Mouse (Mus musculus) hindbrain, postnatal 0 days (tissue): ENCODE data around the gene Sft2d1. TPM values are rescaled to one million over a fixed set of nuclear protein-coding genes. Genes with fewer than 3 reads are reported as not detected.
A peak's percentile ranks its signal among the peaks of the same experiment; 100 is the strongest.

Experiments
- ATAC-seq: fragments of 200-750 bp; cut with Nextera tagmentation; 2 replicates; pipeline ENCODE4 v1.8.0; 2017; ENCODE audit warnings: mild to moderate bottlenecking, moderate TSS enrichment, moderate library complexity
- DNase-seq: peaks from one replicate; pipeline ENCODE4 v3.0.0-alpha.2; 2015; ENCODE audit warnings: low spot score
- H3K27ac ChIP-seq: fragments of 300-500 bp; sonication (generic); 2 replicates; pipeline ENCODE4 v1.5.1; 2014; ENCODE audit warnings: mild to moderate bottlenecking
- H3K27me3 ChIP-seq: fragments of 300-500 bp; sonication (generic); 2 replicates; pipeline ENCODE4 v1.6.1; 2014; ENCODE audit warnings: low read length, mixed read lengths; ENCODE audit not compliant: insufficient read depth
- H3K36me3 ChIP-seq: fragments of 300-500 bp; sonication (generic); 2 replicates; pipeline ENCODE4 v1.6.1; 2014; ENCODE audit warnings: low read length, mixed read lengths; ENCODE audit not compliant: insufficient read depth
- H3K4me1 ChIP-seq: fragments of 300-500 bp; sonication (generic); 2 replicates; pipeline ENCODE4 v1.6.1; 2014; ENCODE audit warnings: antibody characterized with exemption, low read length, mixed read lengths; ENCODE audit not compliant: insufficient read depth
- H3K4me2 ChIP-seq: fragments of 300-500 bp; sonication (generic); 2 replicates; pipeline ENCODE4 v1.6.1; 2014; ENCODE audit warnings: low read depth, mild to moderate bottlenecking, low read length, moderate library complexity, mixed read lengths
- H3K4me3 ChIP-seq: fragments of 300-500 bp; sonication (generic); 2 replicates; pipeline ENCODE4 v1.5.1; 2014; ENCODE audit warnings: low read length
- H3K9ac ChIP-seq: fragments of 300-500 bp; sonication (generic); replicated peaks from 2 replicates; pipeline ENCODE4 v1.6.1; 2014; ENCODE audit warnings: mild to moderate bottlenecking, low read length, moderate library complexity, mixed read lengths
- H3K9me3 ChIP-seq: fragments of 300-500 bp; sonication (generic); 2 replicates; pipeline ENCODE4 v1.6.1; 2016; ENCODE audit warnings: low read length, mixed read lengths
- CTCF ChIP-seq: IDR thresholded peaks from 2 replicates; pipeline ENCODE4 v1.5.1; 2016; ENCODE audit warnings: antibody characterized with exemption, control low read depth, low read depth
- WGBS: fragments of 180-500 bp; shearing (Covaris S2); extraction: QIAGEN DNeasy Blood & Tissue Kit; methylation state at CpG from one replicate; pipeline ENCODE4 v1.1.7; 2014; 5-methylcytosine and 5-hydroxymethylcytosine counted together
- polyA plus RNA-seq: library from polyadenylated mRNA; unstranded; fragments of >200 nt; fragmentation: Nextera tagmentation; extraction: Ambion mirVana; gene quantifications from 2 replicates; pipeline ENCODE4 v1.2.1, GENCODE M21; 2015
- total RNA-seq: library from RNA; depleted of rRNA; stranded (reverse); fragments of >200 nt; gene quantifications from 2 replicates; pipeline ENCODE4 v1.2.3, GENCODE M21; 2014; rRNA removed

Gene Sft2d1
- total and polyA plus RNA-seq, 2 experiments from 2014 or later, result 98.7 to 171 TPM

DNA sequence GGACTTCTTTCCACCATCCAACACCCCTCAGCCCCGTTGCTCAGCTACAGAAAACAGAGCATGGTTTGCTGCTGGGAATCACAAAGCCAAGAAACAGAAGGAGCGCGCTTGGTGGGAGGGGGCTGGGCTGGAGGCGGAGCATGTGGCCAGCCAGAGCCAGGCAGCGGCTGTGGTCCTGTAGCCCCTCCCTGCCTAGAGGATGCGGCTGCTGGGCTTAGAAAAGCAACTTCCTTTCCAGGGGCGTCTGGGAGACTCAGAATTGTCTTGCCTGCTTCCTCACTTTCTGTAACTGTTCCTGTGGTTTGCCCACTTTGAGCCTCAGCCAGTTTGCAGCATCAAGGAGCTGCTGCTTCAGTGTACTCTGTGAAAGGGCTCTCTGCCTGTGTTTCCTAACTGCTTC, 60.9 kb downstream of the Sft2d1 start:
- 0% methylated on average over 7 of the region's 7 CpGs for WGBS
- H3K4me1 ChIP-seq, result peaks cover 35% of the 10 kb centered on the region

GRCm38 (mm10) chr17:8372286-8373046, 61.6 kb downstream of the Sft2d1 start:
- peak overlapping the region; percentile 29 for H3K4me3 ChIP-seq
- ATAC-seq, result 0 out of 2 replicates have a peak, but pooled peaks have one; percentile 3
- H3K9me3 ChIP-seq, result no peaks in the 10 kb centered on the region
- peak; percentile 91 for DNase-seq
- H3K36me3 ChIP-seq, result no peaks in the 10 kb centered on the region
- no peaks in the 10 kb centered on the region for H3K27me3 ChIP-seq
- WGBS, result under 1% methylated on average over 18 of the region's 18 CpGs
- H3K9ac ChIP-seq, result peak overlapping the region; percentile 44
- H3K4me2 ChIP-seq, result peak overlapping the region; percentile 60
- peak; percentile 94 for TF ChIP-seq CTCF
- H3K27ac ChIP-seq, result peak overlapping the region; percentile 91
- H3K4me1 ChIP-seq, result peaks cover 30% of the 10 kb centered on the region

More for the DNA sequence above, 60.9 kb downstream of the Sft2d1 start:
- TF ChIP-seq CTCF, result no peak
- H3K36me3 ChIP-seq, result no peaks in the 10 kb centered on the region
- H3K9ac ChIP-seq, result peak overlapping the region; percentile 44
- peak overlapping the region; percentile 60 for H3K4me2 ChIP-seq
- H3K27me3 ChIP-seq, result no peaks in the 10 kb centered on the region
- DNase-seq, result peak; percentile 94
- peak overlapping the region; percentile 91 for H3K27ac ChIP-seq
- no peaks in the 10 kb centered on the region for H3K9me3 ChIP-seq
- peak overlapping the region; percentile 29 for H3K4me3 ChIP-seq
- ATAC-seq, result peak; percentile 84

Other genes starting within 250 kb of the Sft2d1 start
- gene Gm49673, start 163.3 kb upstream of the Sft2d1 start, total RNA-seq, result 1.6 and 6.0 TPM in 2 replicates
- 0.35 and 0.79 TPM in 2 replicates for gene Gm49673, start 163.3 kb upstream of the Sft2d1 start, polyA plus RNA-seq
- 13.7 and 26.9 TPM in 2 replicates for gene Rnaset2a, start 163.0 kb upstream of the Sft2d1 start, total RNA-seq
- gene Rnaset2a, start 163.0 kb upstream of the Sft2d1 start, polyA plus RNA-seq, result 24.0 and 25.4 TPM in 2 replicates
- 11.8 and 17.3 TPM in 2 replicates for gene Fgfr1op, start 145.6 kb upstream of the Sft2d1 start, total RNA-seq
- 18.6 and 20.4 TPM in 2 replicates for gene Fgfr1op, start 145.6 kb upstream of the Sft2d1 start, polyA plus RNA-seq
- not detected in 2 replicates for gene Ccr6, start 75.1 kb upstream of the Sft2d1 start, total RNA-seq
- not detected in 2 replicates for gene Ccr6, start 75.1 kb upstream of the Sft2d1 start, polyA plus RNA-seq
- gene Mpc1, start 28.2 kb upstream of the Sft2d1 start, total RNA-seq, result 485 and 522 TPM in 2 replicates
- 608 and 645 TPM in 2 replicates for gene Mpc1, start 28.2 kb upstream of the Sft2d1 start, polyA plus RNA-seq
- gene Prr18, start 26.4 kb downstream of the Sft2d1 start, total RNA-seq, result 40.9 and 41.2 TPM in 2 replicates
- gene Prr18, start 26.4 kb downstream of the Sft2d1 start, polyA plus RNA-seq, result 17.6 and 18.0 TPM in 2 replicates
- gene T2, start 44.9 kb downstream of the Sft2d1 start, total RNA-seq, result 0.10 and 0.11 TPM in 2 replicates
- 0.55 and 0.69 TPM in 2 replicates for gene T2, start 44.9 kb downstream of the Sft2d1 start, polyA plus RNA-seq
- 0.52 TPM in 1 of 2 replicates, not detected in the other for gene T, start 123.3 kb downstream of the Sft2d1 start, total RNA-seq
- 0.31 and 0.44 TPM in 2 replicates for gene T, start 123.3 kb downstream of the Sft2d1 start, polyA plus RNA-seq
- gene Pde10a, start 214.3 kb downstream of the Sft2d1 start, total RNA-seq, result 37.8 and 38.5 TPM in 2 replicates
- 8.2 and 8.4 TPM in 2 replicates for gene Pde10a, start 214.3 kb downstream of the Sft2d1 start, polyA plus RNA-seq